Mouse (Mus musculus) lung, adult 2 months (tissue): ENCODE data around the gene Alk.

Experiments used
- CTCF ChIP-seq: fragments of 200-500 bp; IDR thresholded peaks from 2 replicates; pipeline ENCODE4 v1.5.1; 2011; ENCODE audit warnings: mild to moderate bottlenecking, low read length, control low read depth; ENCODE audit not compliant: insufficient read depth
- POLR2A ChIP-seq: fragments of 200-500 bp; IDR thresholded peaks from 2 replicates; pipeline ENCODE4 v1.6.1; 2011; ENCODE audit warnings: low read depth, mild to moderate bottlenecking, control low read depth, low read length, borderline replicate concordance; ENCODE audit errors: extremely low read depth

DNA sequence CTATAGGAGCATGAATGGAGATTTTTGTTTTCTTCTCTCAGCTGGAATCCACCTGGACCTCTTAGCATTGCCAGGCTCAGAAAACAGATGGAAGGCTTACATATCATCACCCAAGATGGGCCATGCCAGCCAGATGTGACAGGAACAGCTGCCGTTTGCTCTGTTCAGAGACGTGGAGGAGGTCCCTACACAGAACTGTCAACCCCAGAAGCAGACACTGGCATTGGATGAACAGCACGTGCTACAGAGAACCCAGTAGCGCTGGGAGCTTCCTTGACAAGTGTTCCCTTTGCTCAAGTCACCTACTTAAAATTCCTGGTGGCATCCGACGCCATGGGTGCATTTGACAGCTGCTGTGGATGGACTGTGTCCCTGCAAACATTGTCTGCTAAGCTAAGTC is 72.2 kb downstream of the Alk start:
- TF ChIP-seq CTCF (no peak), POLR2A (no peak)
